Mouse (Mus musculus): ENCODE results near the gene Sept8.
A peak's percentile ranks its signal among the peaks of the same experiment; 100 is the strongest.

The Sept8 gene

GRCm38 (mm10) chr11:53519207-53520121 lies at the start of gene Sept8:
TSS of gene Sept8 (plus strand) at chr11:53519257.
- DNase-seq (ENCODE audit: inconsistent ontology term): peak; percentile 87

- no peak for DNase-seq (ENCODE audit: inconsistent ontology term)
Observed at GRCm38 (mm10) chr11:53469294-53469967, 49.6 kb upstream of the Sept8 start.

GRCm38 (mm10) chr11:53469968-53470695 lies 48.9 kb upstream of the Sept8 start, which contains the start of gene Gm9837:
TSS of gene Gm9837 (minus strand) at chr11:53470479.
- peak; percentile 92 for DNase-seq (ENCODE audit: inconsistent ontology term)

- no peak for DNase-seq (ENCODE audit: inconsistent ontology term)
Observed at GRCm38 (mm10) chr11:53472709-53473108, 46.3 kb upstream of the Sept8 start.

- DNase-seq (ENCODE audit: inconsistent ontology term): no peak
Observed at GRCm38 (mm10) chr11:53475620-53476019, 43.4 kb upstream of the Sept8 start.

- DNase-seq (ENCODE audit: inconsistent ontology term): no peak
Observed at GRCm38 (mm10) chr11:53477833-53478232, 41.2 kb upstream of the Sept8 start.

GRCm38 (mm10) chr11:53478383-53479170 lies 40.5 kb upstream of the Sept8 start:
- DNase-seq (ENCODE audit: inconsistent ontology term): no peak

GRCm38 (mm10) chr11:53479171-53479782 lies 39.8 kb upstream of the Sept8 start:
- DNase-seq (ENCODE audit: inconsistent ontology term): no peak

- DNase-seq (ENCODE audit: inconsistent ontology term): no peak
Observed at GRCm38 (mm10) chr11:53479783-53480301, 39.2 kb upstream of the Sept8 start, which contains the start of the genes Gm9945 and Sowaha. TSS of gene Gm9945 (plus strand) at chr11:53480166. TSS of gene Sowaha (minus strand) at chr11:53480274.

- DNase-seq (ENCODE audit: inconsistent ontology term): no peak
Observed at GRCm38 (mm10) chr11:53481088-53481730, 37.8 kb upstream of the Sept8 start.

GRCm38 (mm10) chr11:53483159-53483891 lies 35.7 kb upstream of the Sept8 start:
- no peak for DNase-seq (ENCODE audit: inconsistent ontology term)

GRCm38 (mm10) chr11:53485719-53486118 lies 33.3 kb upstream of the Sept8 start:
- DNase-seq (ENCODE audit: inconsistent ontology term): no peak

- no peak for DNase-seq (ENCODE audit: inconsistent ontology term)
Observed at GRCm38 (mm10) chr11:53486351-53486750, 32.7 kb upstream of the Sept8 start.

- no peak for DNase-seq (ENCODE audit: inconsistent ontology term)
Observed at GRCm38 (mm10) chr11:53486822-53487594, 32.0 kb upstream of the Sept8 start.

GRCm38 (mm10) chr11:53489007-53489406 lies 30.1 kb upstream of the Sept8 start:
- DNase-seq (ENCODE audit: inconsistent ontology term): no peak

GRCm38 (mm10) chr11:53489421-53489820 lies 29.6 kb upstream of the Sept8 start:
- DNase-seq (ENCODE audit: inconsistent ontology term): no peak

GRCm38 (mm10) chr11:53491954-53492401 lies 27.1 kb upstream of the Sept8 start:
- DNase-seq (ENCODE audit: inconsistent ontology term): peak; percentile 72

- DNase-seq (ENCODE audit: inconsistent ontology term): peak; percentile 86
Observed at GRCm38 (mm10) chr11:53493243-53493955, 25.7 kb upstream of the Sept8 start.

Data from Muller cell, postnatal 12 days (primary cell).